Mouse (Mus musculus): Measurements from ENCODE around the gene Mcur1. TPM values are rescaled to one million over a fixed set of nuclear protein-coding genes. Genes with fewer than 3 reads are reported as not detected.

Mcur1 gene
- polyA plus RNA-seq, 2 experiments, result 4.0 to 6.0 TPM

DNA sequence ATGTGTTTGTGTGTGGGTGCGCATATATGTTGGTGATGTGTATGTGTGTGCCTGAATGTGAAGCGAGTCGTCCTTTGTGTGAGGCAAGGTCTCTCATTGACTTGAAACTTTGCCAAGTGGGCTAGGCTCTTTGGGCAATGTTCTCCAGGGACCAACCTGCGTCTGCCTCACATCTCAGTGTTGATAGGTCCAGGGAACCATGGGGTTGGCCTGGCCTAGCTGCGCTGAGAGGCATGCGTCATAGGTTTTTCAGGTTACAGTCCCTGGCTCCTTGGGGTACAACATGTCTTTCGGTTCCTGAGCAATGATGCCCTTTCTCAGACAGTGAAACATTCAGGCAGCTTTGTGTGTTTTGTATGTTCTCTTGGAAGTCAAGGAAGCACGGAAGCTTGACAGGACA, 6.2 kb upstream of the Mcur1 start:
- H3K9me3 ChIP-seq (ENCODE audit: control insufficient read depth, low read length), result no peaks in the 10 kb centered on the region; the same call in 1 of the 2 replicates
- no peak for DNase-seq (ENCODE audit: low read depth in 3 of 3, low spot score in 3 of 3)
- no peak overlapping the region for H3K9ac ChIP-seq (replicated peaks)
- H3K36me3 ChIP-seq (replicated peaks; ENCODE audit: control insufficient read depth, insufficient read depth, low read depth), result no peaks in the 10 kb centered on the region
- 83% methylated on average over 8 of the region's 8 CpGs for WGBS (ENCODE audit: insufficient replicate concordance)
- peaks cover 3 to 9% of the 10 kb centered on the region in 2 experiments; a peak in 3 of 4 replicates for H3K4me1 ChIP-seq (replicated peaks; ENCODE audit: control insufficient read depth in 2 of 2, insufficient read depth in 2 of 2, low read length in 1 of 2)
- no peak overlapping the region for H3K27ac ChIP-seq
- TF ChIP-seq EP300 (IDR thresholded peaks at IDR 0.05; ENCODE audit: low read depth) (no peak), CTCF (IDR thresholded peaks at IDR 0.05; ENCODE audit: low read depth) (no peak)
- no peak overlapping the region for H3K4me3 ChIP-seq (ENCODE audit: insufficient read depth in 1 of 2, low read depth in 2 of 2, low read length in 2 of 2)
- no peak overlapping the region for H3K4me2 ChIP-seq (ENCODE audit: low read depth)
- H3K27me3 ChIP-seq (ENCODE audit: control insufficient read depth, insufficient read depth, low read length), result no peaks in the 10 kb centered on the region
- ATAC-seq (ENCODE audit: insufficient read depth), result no peak

DNA sequence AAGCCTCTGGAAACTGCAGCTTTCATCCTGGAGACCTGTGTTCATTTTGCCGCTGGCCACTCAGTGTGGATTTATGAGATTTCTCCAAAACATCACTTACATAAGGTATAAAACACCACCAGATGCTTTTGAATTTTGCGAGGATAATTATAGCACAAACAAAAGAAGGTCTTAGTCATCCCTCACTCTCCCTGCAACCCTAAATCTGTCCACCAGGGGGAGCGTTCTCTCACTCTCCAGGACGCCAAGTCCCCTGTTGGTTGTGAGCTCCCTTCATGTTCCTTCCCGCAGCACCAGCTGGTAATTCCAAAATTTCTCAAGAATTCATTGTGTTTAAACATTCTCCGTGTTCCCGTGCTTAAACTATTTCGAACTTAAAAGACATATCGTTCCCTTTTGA, 5.4 kb upstream of the Mcur1 start:
- Histone ChIP-seq H3K4me2 (ENCODE audit: low read depth) (no peak overlapping the region), H3K9ac (replicated peaks) (no peak overlapping the region), H3K4me3 (ENCODE audit: insufficient read depth in 1 of 2, low read depth in 2 of 2, low read length in 2 of 2) (no peak overlapping the region), H3K27me3 (ENCODE audit: control insufficient read depth, insufficient read depth, low read length) (no peaks in the 10 kb centered on the region), H3K36me3 (replicated peaks; ENCODE audit: control insufficient read depth, insufficient read depth, low read depth) (no peaks in the 10 kb centered on the region), H3K27ac (no peak overlapping the region), H3K4me1 (replicated peaks; ENCODE audit: control insufficient read depth in 2 of 2, insufficient read depth in 2 of 2, low read length in 1 of 2) (peaks cover 3 to 11% of the 10 kb centered on the region in 2 experiments), H3K9me3 (ENCODE audit: control insufficient read depth, low read length) (no peaks in the 10 kb centered on the region)
- DNase-seq (ENCODE audit: low read depth in 3 of 3, low spot score in 3 of 3), result peak; percentile 27 to 60 (median 36)
- no peak for ATAC-seq (ENCODE audit: insufficient read depth)
- TF ChIP-seq EP300 (IDR thresholded peaks at IDR 0.05; ENCODE audit: low read depth) (no peak), CTCF (IDR thresholded peaks at IDR 0.05; ENCODE audit: low read depth) (peak; percentile 93)
- WGBS (ENCODE audit: insufficient replicate concordance), result 12% methylated on average over 9 of the region's 9 CpGs

DNA sequence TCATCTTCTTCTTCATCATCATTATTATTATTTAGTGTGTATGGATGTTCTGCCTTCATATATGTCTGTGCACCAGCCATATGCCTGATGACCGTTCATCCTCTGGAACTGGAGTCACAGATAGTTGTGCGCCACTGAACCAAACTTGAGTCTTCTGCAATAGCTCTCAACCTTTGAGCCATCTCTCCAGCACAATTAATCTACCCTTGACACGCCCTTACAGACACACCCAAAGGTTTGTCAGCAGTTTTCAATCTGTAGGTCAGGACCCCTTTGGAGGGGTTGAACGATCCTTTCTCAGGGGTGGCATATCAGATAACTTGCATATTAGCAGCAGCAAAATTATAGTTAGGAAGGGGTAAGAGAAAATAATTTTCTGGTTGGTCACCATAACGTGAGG, 4.7 kb upstream of the Mcur1 start:
- Histone ChIP-seq H3K4me3 (ENCODE audit: insufficient read depth in 1 of 2, low read depth in 2 of 2, low read length in 2 of 2) (no peak overlapping the region), H3K9me3 (ENCODE audit: control insufficient read depth, low read length) (no peaks in the 10 kb centered on the region), H3K27me3 (ENCODE audit: control insufficient read depth, insufficient read depth, low read length) (no peaks in the 10 kb centered on the region), H3K4me1 (replicated peaks; ENCODE audit: control insufficient read depth in 2 of 2, insufficient read depth in 2 of 2, low read length in 1 of 2) (peaks cover 3 to 11% of the 10 kb centered on the region in 2 experiments), H3K36me3 (replicated peaks; ENCODE audit: control insufficient read depth, insufficient read depth, low read depth) (no peaks in the 10 kb centered on the region), H3K27ac (no peak overlapping the region), H3K4me2 (ENCODE audit: low read depth) (0 out of 2 replicates have a peak overlapping the region, but pooled peaks have one; percentile 6), H3K9ac (replicated peaks) (no peak overlapping the region)
- WGBS (ENCODE audit: insufficient replicate concordance), result 33% methylated on average over 5 of the region's 5 CpGs
- DNase-seq (ENCODE audit: low read depth in 3 of 3, low spot score in 3 of 3), result no peak
- ATAC-seq (ENCODE audit: insufficient read depth), result no peak
- TF ChIP-seq CTCF (IDR thresholded peaks at IDR 0.05; ENCODE audit: low read depth) (no peak), EP300 (IDR thresholded peaks at IDR 0.05; ENCODE audit: low read depth) (no peak)

DNA sequence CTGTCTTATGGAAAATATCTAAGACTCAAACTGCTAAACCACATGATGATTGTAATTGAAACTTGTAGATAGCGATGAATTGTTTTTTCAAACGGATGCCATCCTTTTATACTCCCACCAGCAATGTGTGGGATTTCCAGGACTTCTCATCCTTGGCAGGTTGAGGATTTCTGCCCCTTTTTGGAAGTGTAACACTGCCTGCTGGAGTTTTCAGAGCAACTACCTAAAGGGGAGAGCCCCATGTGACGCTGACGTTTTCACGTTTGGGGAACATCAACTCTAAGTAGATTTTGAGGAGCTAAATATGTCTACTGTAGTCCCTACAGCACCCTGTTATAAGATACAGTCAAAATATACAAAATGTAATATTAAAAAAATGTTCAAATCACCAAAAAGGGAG, 2.7 kb upstream of the Mcur1 start:
- Histone ChIP-seq H3K36me3 (replicated peaks; ENCODE audit: control insufficient read depth, insufficient read depth, low read depth) (no peaks in the 10 kb centered on the region), H3K4me1 (replicated peaks; ENCODE audit: control insufficient read depth in 2 of 2, insufficient read depth in 2 of 2, low read length in 1 of 2) (peaks cover 6 to 16% of the 10 kb centered on the region in 2 experiments), H3K27me3 (ENCODE audit: control insufficient read depth, insufficient read depth, low read length) (no peaks in the 10 kb centered on the region; the same call in 1 of the 2 replicates), H3K27ac (no peak overlapping the region), H3K9ac (replicated peaks) (no peak overlapping the region), H3K9me3 (ENCODE audit: control insufficient read depth, low read length) (no peaks in the 10 kb centered on the region), H3K4me3 (ENCODE audit: insufficient read depth in 1 of 2, low read depth in 2 of 2, low read length in 2 of 2) (no peak overlapping the region), H3K4me2 (ENCODE audit: low read depth) (no peak overlapping the region)
- 75% methylated on average over 5 of the region's 5 CpGs for whole genome bisulfite sequencing (ENCODE audit: insufficient replicate concordance)
- TF ChIP-seq CTCF (IDR thresholded peaks at IDR 0.05; ENCODE audit: low read depth) (no peak), EP300 (IDR thresholded peaks at IDR 0.05; ENCODE audit: low read depth) (no peak)
- DNase-seq (ENCODE audit: low read depth in 3 of 3, low spot score in 3 of 3) (no peak), ATAC-seq (ENCODE audit: insufficient read depth) (no peak)

DNA sequence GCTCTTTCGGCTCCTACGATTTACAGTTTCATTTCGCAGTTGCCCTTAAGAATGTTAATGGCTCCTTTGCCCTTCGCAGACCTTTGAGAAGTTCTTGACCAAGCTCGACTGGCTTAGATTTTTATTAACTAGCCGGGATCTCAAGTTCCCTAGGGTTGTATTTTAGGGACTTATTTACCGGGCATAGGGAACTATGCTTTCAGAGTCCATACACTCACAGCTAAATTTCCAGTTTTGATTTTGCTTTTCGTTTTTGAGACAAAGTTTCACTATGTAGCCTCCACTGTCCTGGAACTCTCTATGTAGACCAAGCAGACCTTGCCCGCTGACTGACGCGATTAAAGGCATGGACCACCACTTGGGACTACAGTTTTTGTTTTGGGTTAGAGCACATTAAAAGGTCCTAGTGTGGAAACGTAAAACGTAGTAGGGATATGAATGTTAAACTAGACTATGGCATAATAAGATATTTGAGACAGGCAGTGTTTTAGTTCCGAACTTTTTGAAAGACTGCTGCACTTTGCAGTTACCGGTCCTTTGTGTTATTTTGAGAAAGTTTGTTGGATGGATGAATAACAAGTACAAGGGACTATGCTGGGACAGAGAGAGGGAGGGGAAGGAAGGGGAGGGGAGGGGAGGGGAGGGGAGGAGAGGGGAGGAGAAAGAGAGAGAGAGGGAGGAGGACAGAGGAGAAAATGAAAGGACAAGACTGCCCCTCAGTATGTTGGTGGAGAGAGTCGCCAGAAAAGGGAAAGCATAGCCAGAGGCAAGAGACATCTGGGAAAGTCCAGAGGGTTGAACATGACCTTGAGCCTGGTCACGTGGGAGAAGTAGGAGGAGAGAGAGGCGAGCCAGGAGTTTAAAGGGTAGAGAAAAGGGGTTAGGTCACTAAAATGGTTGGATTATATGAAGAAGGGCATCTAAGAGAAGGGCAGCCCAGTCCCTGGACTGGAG, 744 bp upstream of the Mcur1 start:
- Histone ChIP-seq H3K9ac (replicated peaks) (peak overlapping the region; percentile 58), H3K36me3 (replicated peaks; ENCODE audit: control insufficient read depth, insufficient read depth, low read depth) (no peaks in the 10 kb centered on the region), H3K27me3 (ENCODE audit: control insufficient read depth, insufficient read depth, low read length) (no peaks in the 10 kb centered on the region; the same call in 1 of the 2 replicates), H3K4me1 (replicated peaks; ENCODE audit: control insufficient read depth in 2 of 2, insufficient read depth in 2 of 2, low read length in 1 of 2) (peaks cover 6 to 16% of the 10 kb centered on the region in 2 experiments), H3K9me3 (ENCODE audit: control insufficient read depth, low read length) (no peaks in the 10 kb centered on the region), H3K4me3 (ENCODE audit: insufficient read depth in 1 of 2, low read depth in 2 of 2, low read length in 2 of 2) (peak overlapping the region; percentile 65 to 71), H3K27ac (peak overlapping the region; percentile 54), H3K4me2 (ENCODE audit: low read depth) (peak overlapping the region; percentile 81)
- DNase-seq (ENCODE audit: low read depth in 3 of 3, low spot score in 3 of 3) (peak; percentile 25 to 53 (median 27)), ATAC-seq (ENCODE audit: insufficient read depth) (no peak)
- WGBS (ENCODE audit: insufficient replicate concordance), result 4% methylated on average over 18 of the region's 18 CpGs
- TF ChIP-seq EP300 (IDR thresholded peaks at IDR 0.05; ENCODE audit: low read depth), result no peak
- TF ChIP-seq CTCF (IDR thresholded peaks at IDR 0.05; ENCODE audit: low read depth), result no peak

Data from liver, embryonic 14.5 days (tissue).